Mouse (Mus musculus): Measurements from ENCODE around the gene Bcl7a.

Gene Bcl7a

DNA sequence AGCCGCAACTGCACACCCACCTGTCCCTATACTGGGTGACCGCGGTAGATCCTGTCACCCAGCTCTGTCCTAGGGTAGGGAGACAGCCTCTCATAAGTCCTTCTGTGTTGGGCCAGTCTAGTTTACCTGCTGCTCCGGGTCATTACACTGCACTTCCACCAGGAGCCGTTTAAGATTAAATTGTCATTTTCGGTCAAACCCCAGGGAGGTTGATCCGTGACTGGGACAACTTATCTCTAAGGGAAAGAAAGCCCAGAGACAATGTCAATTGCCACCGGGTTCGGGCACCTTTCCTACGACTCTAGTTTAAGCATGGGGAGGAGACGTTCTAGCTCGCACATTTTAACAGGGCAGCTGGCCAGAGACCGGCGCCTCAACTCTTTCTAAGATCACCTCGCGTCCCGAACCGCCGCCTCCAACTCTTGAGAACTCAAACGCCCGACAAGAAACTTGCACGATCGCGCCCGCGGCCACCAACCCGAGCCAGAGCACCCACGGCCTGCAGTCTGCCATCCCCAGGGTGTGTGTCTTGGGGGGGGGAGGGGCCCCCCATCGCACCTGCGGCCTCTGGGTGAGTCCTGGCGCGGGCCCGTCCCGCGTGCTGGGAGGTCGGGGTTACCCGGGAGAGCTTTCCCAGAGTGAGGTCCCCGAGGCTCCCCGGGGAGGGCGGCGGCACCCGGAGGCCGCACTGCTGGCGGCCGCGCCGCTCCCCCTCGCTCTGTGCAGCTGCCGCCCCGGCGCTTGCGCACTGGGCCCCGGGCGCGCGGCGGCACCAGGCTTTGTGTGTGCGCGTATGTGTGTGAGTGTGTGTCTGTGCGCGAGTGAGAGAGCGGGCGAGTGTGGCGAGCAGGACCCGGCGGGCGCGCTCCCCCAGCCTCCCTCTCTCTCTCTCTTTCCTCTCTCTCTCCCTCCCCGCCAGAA, at the start of gene Bcl7a:
TSS of gene Bcl7a (plus strand) at position 128 of the 921 bp plus-strand sequence.
- DNase-seq (ENCODE audit: low read depth, low spot score): peak; percentile 96

- DNase-seq (ENCODE audit: low read depth, low spot score): no peak
Observed at GRCm38 (mm10) chr5:123294653-123295052, 49.0 kb upstream of the Bcl7a start.

DNA sequence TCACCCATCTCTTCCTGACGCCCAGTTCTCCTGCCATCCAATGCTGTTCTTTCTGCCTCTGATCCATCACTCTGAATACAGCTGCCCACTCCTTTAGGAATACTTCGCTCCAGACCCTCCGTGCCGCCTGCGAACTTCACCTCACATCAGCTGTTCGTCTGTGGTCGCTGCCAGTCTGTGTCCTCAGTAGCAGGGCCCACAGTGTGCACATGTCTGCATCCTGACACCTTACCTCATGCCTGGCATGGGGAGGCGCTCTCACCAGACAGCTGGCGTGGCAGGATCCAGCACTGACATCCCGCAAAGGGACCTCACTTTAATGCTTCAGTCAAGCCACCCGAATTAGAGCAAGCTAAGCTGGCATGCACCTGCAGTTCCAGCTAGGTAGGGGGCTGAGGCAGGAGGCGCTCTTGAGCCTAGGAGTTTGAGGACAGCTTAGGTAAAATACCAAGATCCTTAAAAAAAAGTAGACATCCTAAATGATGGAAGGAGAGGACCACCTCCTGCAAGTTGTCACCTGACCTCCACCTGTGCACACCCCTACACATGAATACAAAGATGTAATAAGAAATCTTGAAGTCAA, 47.3 kb upstream of the Bcl7a start:
- no peak for DNase-seq (ENCODE audit: low read depth, low spot score)

DNA sequence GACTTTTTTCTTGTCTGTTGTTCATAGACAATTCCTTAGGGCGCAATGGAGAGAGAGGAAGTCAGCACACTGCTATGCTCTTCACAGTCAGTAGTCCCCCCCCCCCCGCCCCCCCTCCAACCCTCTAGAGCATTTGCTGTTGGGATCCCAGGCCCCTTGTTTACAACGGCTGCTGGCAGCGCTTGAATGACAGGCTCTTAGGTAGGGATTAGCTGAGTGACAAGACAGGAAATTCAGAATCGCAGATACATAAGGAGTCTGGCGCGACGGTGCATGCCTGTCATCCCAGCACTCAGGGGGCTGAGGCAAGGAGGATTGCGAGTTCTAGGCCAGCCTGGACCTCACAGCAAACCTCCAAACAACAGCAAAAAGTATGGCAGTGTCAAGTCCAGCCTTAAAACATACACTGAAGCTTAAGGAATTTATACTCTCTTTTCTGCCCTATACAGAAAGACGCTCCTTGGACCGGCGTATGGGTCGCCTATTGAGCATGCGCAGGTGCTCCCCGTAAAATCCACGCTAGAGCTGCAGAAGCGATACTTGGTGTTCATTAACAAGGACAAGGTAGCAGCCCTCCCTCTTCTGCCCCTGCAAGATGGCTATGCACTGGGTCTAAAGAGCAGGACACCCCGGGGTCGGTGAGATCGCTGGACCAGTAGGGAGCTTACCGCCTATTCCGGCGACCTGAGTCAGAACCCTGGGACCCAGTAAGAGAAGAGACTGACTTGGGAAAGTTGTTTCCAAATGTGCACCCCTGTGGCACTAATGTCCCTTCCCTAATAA, 46.5 kb upstream of the Bcl7a start:
- no peak for DNase-seq (ENCODE audit: low read depth, low spot score)

GRCm38 (mm10) chr5:123297830-123298229, 45.8 kb upstream of the Bcl7a start:
- DNase-seq (ENCODE audit: low read depth, low spot score): no peak

GRCm38 (mm10) chr5:123298526-123298925, 45.1 kb upstream of the Bcl7a start:
- no peak for DNase-seq (ENCODE audit: low read depth, low spot score)

DNA sequence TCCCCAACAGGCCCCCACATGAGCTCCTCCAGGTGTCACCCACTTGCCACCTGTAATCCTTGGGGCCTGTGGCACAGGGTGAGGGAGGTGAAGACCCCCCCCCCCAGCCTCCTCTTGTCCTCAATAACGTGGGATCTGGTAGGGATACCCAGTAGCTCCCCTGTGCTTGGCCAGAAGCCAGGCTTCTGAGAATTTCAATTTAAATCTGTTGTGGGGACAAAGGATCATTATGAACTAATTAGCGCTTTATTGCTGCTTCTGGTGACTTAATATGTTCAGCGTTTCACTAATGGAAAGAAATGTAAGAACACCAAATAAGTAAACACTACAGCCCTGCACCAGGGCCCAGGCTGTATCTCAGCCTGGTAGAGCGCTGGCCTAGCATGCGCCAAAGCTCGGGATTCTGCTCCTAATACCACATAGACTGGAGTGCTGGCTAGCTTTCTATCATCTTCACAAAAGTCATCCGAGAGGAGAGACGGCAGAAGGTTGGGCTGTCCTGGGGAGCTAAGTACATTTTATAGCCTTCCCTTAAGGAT, 43.1 kb upstream of the Bcl7a start:
- DNase-seq (ENCODE audit: low read depth, low spot score): no peak

GRCm38 (mm10) chr5:123301780-123302521, 41.7 kb upstream of the Bcl7a start:
- peak; percentile 59 for DNase-seq (ENCODE audit: low read depth, low spot score)

DNA sequence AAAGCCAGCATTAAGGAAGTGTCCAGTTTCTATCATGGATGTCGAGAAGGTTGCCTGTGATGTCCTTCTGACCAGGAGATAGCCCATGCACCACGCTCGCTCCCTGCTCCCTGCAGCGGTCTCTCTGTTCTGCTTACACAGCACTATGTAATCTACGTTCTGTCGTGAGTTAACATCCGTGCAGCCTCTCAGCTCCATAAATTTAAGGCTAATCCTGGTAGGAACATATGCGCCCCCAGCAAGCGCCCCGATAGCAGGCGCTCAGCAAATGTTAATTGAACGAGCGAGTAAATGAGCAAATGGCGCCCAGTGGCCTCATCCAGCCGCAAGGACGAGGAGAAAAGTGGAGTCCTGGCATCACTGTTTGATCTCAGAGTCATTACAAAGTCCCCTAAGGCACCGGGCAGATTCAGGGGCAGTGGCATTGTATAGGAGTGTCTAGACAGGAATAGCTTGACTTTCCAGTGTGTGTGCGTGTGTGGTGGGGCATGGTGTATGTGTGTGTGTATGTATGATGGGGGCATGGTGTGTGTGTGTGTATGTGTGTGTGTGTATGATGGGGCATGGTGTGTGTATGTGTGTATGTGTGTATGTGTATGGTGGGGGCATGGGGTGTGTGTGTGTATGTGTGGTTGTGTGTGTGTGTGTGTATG, 35.9 kb upstream of the Bcl7a start:
- DNase-seq (ENCODE audit: low read depth, low spot score): no peak

DNA sequence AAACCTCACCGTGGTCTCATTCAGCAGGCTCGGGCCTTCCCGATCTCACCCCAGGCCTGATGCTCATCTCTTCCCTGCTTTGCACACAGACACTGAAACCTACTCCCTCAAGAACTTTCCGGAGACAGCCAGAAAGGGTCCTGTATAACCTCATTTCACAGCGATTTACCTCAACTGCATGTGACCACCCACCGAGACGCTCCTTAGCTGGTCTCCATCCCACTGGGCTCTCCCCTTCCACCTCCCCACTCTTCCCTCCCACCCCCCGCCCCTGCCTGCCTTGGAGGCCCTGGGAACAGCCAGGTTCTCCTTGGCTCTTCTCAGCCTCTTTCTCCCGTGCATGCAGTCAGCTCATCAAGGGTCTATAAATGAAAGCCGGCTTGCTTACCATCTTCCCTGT, 33.8 kb upstream of the Bcl7a start:
- DNase-seq (ENCODE audit: low read depth, low spot score): no peak

DNA sequence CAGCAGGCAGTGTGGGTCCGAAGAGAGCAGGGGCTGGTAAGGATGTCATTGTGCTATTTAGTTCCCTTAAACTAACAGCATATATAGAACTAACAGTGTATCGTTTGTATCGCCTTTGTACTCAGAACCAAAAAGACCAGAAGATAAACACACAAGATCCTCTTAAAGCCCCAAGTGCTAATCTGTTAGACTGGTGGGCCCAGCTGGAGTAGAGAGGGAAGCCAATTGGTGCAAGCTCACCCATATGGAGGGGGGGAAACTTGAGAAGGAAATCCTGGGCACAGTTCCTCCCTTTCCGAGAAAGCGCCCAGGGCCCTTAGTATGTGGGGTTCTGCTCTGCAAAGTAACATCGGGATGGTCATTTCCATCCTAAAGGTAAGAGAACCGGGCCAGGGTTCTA, 33.4 kb upstream of the Bcl7a start:
- DNase-seq (ENCODE audit: low read depth, low spot score): no peak

DNA sequence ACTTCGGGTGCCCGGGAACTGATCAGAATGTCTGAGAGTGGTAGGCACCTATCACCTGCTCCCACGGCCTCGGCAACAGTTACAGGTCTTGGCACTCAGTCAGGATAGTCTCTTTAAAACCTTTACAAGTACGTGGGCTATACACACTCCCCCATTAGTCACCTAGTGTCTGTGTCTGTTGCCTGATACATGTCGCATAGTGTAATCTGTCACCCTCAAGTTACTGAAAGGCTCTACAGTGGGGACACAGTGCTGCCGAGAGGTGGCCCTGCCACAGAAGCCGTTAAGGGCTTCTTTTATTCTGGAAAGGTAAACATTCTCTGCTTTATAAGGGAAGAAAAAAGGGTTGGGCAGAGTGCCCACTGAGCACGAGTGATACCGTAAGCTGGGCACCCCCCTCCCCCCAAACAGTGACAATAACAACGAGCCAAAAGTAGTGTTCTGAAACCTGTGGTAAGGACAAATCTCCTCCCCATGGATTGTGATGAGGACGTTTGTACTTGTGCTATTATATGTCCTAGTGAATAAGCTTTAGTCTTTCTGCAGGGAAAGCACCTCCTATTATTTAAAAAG, 30.5 kb upstream of the Bcl7a start:
- DNase-seq (ENCODE audit: low read depth, low spot score): no peak

DNA sequence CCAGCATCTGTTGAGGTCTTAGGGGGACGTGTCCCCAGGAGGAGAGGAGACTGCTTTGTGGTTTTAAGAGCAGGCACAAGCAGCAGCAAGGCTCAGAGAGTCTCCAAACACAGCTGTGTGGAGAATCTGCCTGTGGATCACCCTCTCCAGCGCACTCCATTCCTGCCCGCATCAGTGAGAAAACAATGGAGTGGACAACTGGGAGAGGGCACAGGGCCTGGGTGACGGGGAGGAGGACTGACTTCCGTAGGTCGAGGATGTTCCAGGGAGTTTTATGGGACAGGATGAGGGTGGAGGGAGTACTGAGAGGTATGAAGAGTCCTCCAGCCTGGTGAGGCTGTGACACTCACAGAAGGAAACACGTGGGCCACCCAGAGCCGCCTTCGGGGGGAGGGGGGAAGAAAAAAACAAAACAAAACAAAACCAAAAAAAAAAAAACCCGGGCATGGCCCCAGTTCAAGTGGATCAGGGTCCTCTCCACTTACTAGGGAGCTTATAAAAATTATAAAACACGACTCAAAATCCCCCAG, 29.7 kb upstream of the Bcl7a start:
- no peak for DNase-seq (ENCODE audit: low read depth, low spot score)

DNA sequence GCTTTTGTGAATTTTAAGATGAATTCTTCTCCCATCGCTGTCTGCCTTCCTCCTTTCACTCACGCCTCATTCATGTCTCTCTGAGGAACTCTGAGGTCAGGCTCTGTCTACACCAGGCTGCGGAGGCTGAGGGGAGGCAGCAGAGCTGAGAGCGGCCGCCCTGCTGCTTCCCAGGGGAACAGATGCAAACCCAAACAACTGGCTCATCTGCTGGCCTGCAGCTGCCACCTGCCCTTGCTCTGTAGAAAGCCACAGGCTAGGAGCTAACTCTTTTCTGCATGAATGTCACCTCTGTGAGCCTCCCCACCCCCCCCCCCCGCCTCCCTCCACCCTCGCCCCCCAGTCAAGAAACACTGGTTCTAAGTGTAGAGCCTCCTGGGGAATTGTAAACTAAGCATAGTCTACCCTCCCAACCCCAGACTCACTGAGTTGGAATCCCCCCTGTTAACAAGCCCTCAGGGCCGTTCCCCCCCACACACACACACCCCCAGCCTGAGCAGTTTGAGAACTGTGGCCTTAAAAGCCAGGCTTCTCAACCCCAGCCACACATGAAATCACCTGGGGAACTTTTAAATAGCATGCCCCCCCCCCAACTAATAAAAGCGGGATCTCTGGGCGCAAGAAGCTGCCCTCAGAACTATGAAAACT, 28.3 kb upstream of the Bcl7a start:
- DNase-seq (ENCODE audit: low read depth, low spot score): no peak

GRCm38 (mm10) chr5:123317992-123318391, 25.6 kb upstream of the Bcl7a start:
- DNase-seq (ENCODE audit: low read depth, low spot score): peak; percentile 37

DNA sequence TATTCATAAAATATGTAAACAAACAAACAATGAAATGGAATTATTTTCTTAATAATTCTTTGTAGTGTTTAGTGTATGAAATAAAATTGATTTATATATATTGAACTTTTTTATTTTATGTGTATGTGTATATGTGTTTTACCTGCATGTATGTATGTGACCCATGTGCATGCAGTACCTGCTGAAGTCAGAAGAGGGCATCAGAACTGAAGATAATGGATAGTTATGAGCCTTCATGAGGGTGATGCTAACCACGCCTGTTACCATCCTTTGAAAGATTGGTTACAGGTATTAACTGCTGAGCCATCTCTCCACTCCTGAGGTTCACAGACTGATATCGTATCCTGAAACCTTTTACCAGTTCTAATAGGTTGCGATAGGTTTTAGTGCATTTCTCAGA, 23.5 kb upstream of the Bcl7a start:
- DNase-seq (ENCODE audit: low read depth, low spot score): no peak

GRCm38 (mm10) chr5:123324242-123324641, 19.4 kb upstream of the Bcl7a start:
- peak; percentile 24 for DNase-seq (ENCODE audit: low read depth, low spot score)

GRCm38 (mm10) chr5:123326006-123326750, 17.5 kb upstream of the Bcl7a start:
- peak; percentile 66 for DNase-seq (ENCODE audit: low read depth, low spot score)

- peak; percentile 79 for DNase-seq (ENCODE audit: low read depth, low spot score)
Observed at GRCm38 (mm10) chr5:123326751-123327148, 16.9 kb upstream of the Bcl7a start.

Data from brain, adult 2 months (tissue).